Mouse (Mus musculus): ENCODE data around the gene Ror1.
A peak's percentile ranks its signal among the peaks of the same experiment; 100 is the strongest.

Ror1 gene

GRCm38 (mm10) chr4:100386272-100386988 lies 290.8 kb downstream of the Ror1 start:
- no peak for DNase-seq (ENCODE audit: low spot score)

GRCm38 (mm10) chr4:100390436-100390835 lies 294.8 kb downstream of the Ror1 start:
- peak; percentile 43 for DNase-seq (ENCODE audit: low spot score)

GRCm38 (mm10) chr4:100391021-100391420 lies 295.4 kb downstream of the Ror1 start:
- no peak for DNase-seq (ENCODE audit: low spot score)

- DNase-seq (ENCODE audit: low spot score) = no peak
Measured at GRCm38 (mm10) chr4:100393374-100394061, 297.9 kb downstream of the Ror1 start.

GRCm38 (mm10) chr4:100395407-100395806 lies 299.8 kb downstream of the Ror1 start:
- DNase-seq (ENCODE audit: low spot score) = peak; percentile 14

GRCm38 (mm10) chr4:100398079-100398478 lies 302.5 kb downstream of the Ror1 start:
- no peak for DNase-seq (ENCODE audit: low spot score)

- DNase-seq (ENCODE audit: low spot score) = no peak
Measured at GRCm38 (mm10) chr4:100401078-100401477, 305.5 kb downstream of the Ror1 start.

GRCm38 (mm10) chr4:100401581-100402470 lies 306.2 kb downstream of the Ror1 start:
- DNase-seq (ENCODE audit: low spot score) = peak; percentile 29

- DNase-seq (ENCODE audit: low spot score) = peak; percentile 70
Measured at GRCm38 (mm10) chr4:100407261-100407874, 311.8 kb downstream of the Ror1 start.

GRCm38 (mm10) chr4:100409521-100409920 lies 313.9 kb downstream of the Ror1 start:
- no peak for DNase-seq (ENCODE audit: low spot score)

- DNase-seq (ENCODE audit: low spot score) = no peak
Measured at GRCm38 (mm10) chr4:100411841-100412539, 316.4 kb downstream of the Ror1 start.

- DNase-seq (ENCODE audit: low spot score) = no peak
Measured at GRCm38 (mm10) chr4:100422756-100423155, 327.2 kb downstream of the Ror1 start.

GRCm38 (mm10) chr4:100426101-100426500 lies 330.5 kb downstream of the Ror1 start:
- DNase-seq (ENCODE audit: low spot score) = no peak

- DNase-seq (ENCODE audit: low spot score) = peak; percentile 21
Measured at GRCm38 (mm10) chr4:100429371-100429900, 333.8 kb downstream of the Ror1 start.

- no peak for DNase-seq (ENCODE audit: low spot score)
Measured at GRCm38 (mm10) chr4:100435281-100436168, 339.9 kb downstream of the Ror1 start.

- no peak for DNase-seq (ENCODE audit: low spot score)
Measured at GRCm38 (mm10) chr4:100436169-100436547, 340.6 kb downstream of the Ror1 start.

GRCm38 (mm10) chr4:100446897-100447296 lies 351.3 kb downstream of the Ror1 start:
- DNase-seq (ENCODE audit: low spot score) = no peak

GRCm38 (mm10) chr4:100462493-100463120 lies 367.0 kb downstream of the Ror1 start:
- no peak for DNase-seq (ENCODE audit: low spot score)

- peak; percentile 58 for DNase-seq (ENCODE audit: low spot score)
Measured at GRCm38 (mm10) chr4:100478592-100479321, 383.2 kb downstream of the Ror1 start, which contains the start of gene Ube2u. Gene Ube2u (plus strand): TSS chr4:100478849.

Measured in lung, postnatal 25 days (tissue).